Mouse (Mus musculus): ENCODE data around the gene Gm21209.
"Not testable (repeated sequence)": the region's sequence is repeated elsewhere in the genome, so short reads cannot be mapped to it uniquely, and the experiment has no call there.

The Gm21209 gene

GRCm38 (mm10) chrY:49570856-49571255 lies at the start of gene Gm21209:
TSS of gene Gm21209 (plus strand) at chrY:49571156.
- DNase-seq (ENCODE audit: low read depth, low spot score): not testable (repeated sequence)
